Mouse (Mus musculus) liver, embryonic 14.5 days (tissue): ENCODE measurements around the gene 4930562C15Rik.

Experiments
- CTCF ChIP-seq: IDR thresholded peaks from 2 replicates; pipeline ENCODE4 v1.5.1; 2016; ENCODE audit warnings: antibody characterized with exemption, low read depth, control low read depth
- EP300 ChIP-seq: IDR thresholded peaks from 2 replicates; pipeline ENCODE4 v1.6.1; 2016; ENCODE audit warnings: antibody characterized with exemption, low read depth

DNA sequence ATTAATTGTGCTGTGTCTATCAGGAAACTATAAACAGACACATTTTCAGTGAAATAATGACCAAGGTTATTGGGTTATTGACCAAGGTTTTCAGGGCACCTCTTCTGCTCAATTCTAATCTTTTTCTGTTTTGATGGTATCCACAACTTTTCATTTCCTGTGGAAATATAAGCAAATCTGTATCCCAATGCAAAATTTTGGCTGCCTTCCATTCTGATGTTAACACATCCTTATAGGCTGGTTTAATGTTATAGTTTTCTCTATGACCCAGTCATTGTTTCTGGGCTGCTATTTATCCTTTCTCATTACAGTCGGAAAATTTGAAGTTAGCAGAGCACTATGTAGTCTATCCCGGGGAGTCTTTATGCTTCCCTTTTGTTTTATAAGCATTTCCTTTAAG, 64.5 kb downstream of the 4930562C15Rik start:
- no peak for TF ChIP-seq CTCF
- no peak for TF ChIP-seq EP300
